Mouse (Mus musculus): ENCODE results near the gene 4930412O13Rik. TPM values are rescaled to one million over a fixed set of nuclear protein-coding genes. Genes with fewer than 3 reads are reported as not detected.

The 4930412O13Rik gene
- total and polyA plus RNA-seq, 3 experiments: 0.28 TPM; not detected in 2

DNA sequence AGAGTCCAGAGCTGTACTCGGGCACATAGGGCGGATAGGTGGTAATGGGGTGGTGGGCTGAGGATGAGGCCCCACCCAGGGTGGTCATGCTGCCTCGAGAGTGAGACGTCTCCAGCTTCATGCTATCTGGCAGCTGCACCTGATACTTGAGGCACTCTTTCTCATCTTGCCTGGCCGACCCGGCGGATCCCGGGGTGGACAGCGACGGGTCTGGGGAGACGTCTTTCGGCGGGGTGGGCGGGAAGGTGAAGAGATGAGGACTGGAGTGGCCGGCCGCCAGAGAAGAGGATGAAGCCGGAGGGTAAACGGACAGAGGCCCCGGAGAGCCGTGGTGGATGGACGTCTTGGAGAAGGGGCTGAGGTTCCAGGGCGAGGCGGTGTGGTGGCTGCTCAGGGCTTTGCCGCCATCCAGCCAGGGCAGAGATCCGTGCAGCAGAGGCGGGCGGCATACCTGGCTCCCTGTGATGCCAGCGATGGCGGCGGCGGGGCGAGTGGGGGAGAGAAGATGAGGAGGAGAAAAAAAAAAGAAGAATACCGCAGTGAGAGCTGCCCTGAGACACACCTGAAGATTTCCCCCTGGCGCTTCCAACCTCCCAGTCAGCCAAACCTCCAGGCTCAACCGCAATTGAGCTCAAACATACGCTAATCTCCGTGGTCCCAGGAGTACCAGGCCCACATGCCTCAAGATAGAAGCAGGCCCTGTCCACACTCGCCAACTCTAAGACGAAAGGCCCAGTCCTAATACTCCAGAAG is 6.4 kb upstream of the 4930412O13Rik start:
- TF ChIP-seq GABPA (IDR thresholded peaks at IDR 0.05; ENCODE audit: low read depth, low read length): no peak
- TF ChIP-seq MEF2A (IDR thresholded peaks at IDR 0.05; ENCODE audit: extremely low read depth, insufficient replicate concordance, low read depth, low read length, poor library complexity, severe bottlenecking): no peak
- TF ChIP-seq TCF12 (IDR thresholded peaks at IDR 0.05; ENCODE audit: low read depth, low read length): no peak
- TF ChIP-seq CHD1 (IDR thresholded peaks at IDR 0.05; ENCODE audit: low read depth, low read length): no peak
- Histone ChIP-seq H3K4me3 (ENCODE audit: control insufficient read depth in 1 of 2, insufficient read depth in 1 of 2, low read depth in 2 of 2, low read length in 2 of 2) (no peak overlapping the region), H3K27me3 (ENCODE audit: control insufficient read depth in 1 of 2, insufficient read depth in 2 of 2, low read length in 2 of 2) (no peaks in the 10 kb centered on the region), H3K36me3 (ENCODE audit: control insufficient read depth in 1 of 2, insufficient read depth in 2 of 2, low read length in 2 of 2) (no peaks in the 10 kb centered on the region), H3K9ac (ENCODE audit: control insufficient read depth, low read depth, low read length, poor library complexity, severe bottlenecking) (no peak overlapping the region), H3K9me3 (replicated peaks; ENCODE audit: insufficient read depth, low read length) (no peaks in the 10 kb centered on the region), H3K27ac (ENCODE audit: control insufficient read depth, low read depth, low read length) (no peak overlapping the region), H3K79me2 (ENCODE audit: control insufficient read depth, insufficient read depth, low read length, poor library complexity) (no peaks in the 10 kb centered on the region; the same call in 1 of the 2 replicates), H3K4me1 (ENCODE audit: control insufficient read depth in 1 of 2, insufficient read depth in 2 of 2, low read length in 2 of 2) (no peaks in the 10 kb centered on the region; a peak in 1 of 4 replicates)
- no peak for DNase-seq (ENCODE audit: low read depth, low spot score)

DNA sequence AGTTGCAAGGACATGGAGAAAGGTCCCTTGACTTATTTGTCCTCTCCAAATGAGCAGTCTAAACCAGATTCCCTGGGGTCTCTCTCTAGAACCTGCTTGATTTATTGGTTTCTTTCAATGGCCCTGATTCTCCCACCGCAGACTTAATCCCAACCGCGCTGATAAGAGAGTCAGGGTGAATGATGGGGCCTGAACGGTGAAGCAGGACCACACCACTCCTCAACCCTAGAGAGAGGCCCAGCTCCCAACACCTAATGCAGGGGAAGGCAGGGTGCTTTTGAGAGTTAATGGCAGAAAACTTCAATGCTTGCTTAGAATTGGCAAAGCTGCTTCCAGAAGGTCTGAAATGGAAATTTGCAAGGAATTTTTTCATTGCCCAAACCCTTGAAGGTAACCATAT is 5.8 kb upstream of the 4930412O13Rik start:
- Histone ChIP-seq H3K9me3 (replicated peaks; ENCODE audit: insufficient read depth, low read length) (no peaks in the 10 kb centered on the region), H3K27me3 (ENCODE audit: control insufficient read depth in 1 of 2, insufficient read depth in 2 of 2, low read length in 2 of 2) (no peaks in the 10 kb centered on the region), H3K36me3 (ENCODE audit: control insufficient read depth in 1 of 2, insufficient read depth in 2 of 2, low read length in 2 of 2) (no peaks in the 10 kb centered on the region), H3K4me3 (ENCODE audit: control insufficient read depth in 1 of 2, insufficient read depth in 1 of 2, low read depth in 2 of 2, low read length in 2 of 2) (no peak overlapping the region), H3K79me2 (ENCODE audit: control insufficient read depth, insufficient read depth, low read length, poor library complexity) (no peaks in the 10 kb centered on the region; the same call in 1 of the 2 replicates), H3K27ac (ENCODE audit: control insufficient read depth, low read depth, low read length) (no peak overlapping the region), H3K4me1 (ENCODE audit: control insufficient read depth in 1 of 2, insufficient read depth in 2 of 2, low read length in 2 of 2) (no peaks in the 10 kb centered on the region; a peak in 1 of 4 replicates), H3K9ac (ENCODE audit: control insufficient read depth, low read depth, low read length, poor library complexity, severe bottlenecking) (no peak overlapping the region)
- no peak for DNase-seq (ENCODE audit: low read depth, low spot score)
- TF ChIP-seq TAL1 (IDR thresholded peaks at IDR 0.05; ENCODE audit: low read length) (no peak), BHLHE40 (IDR thresholded peaks at IDR 0.05; ENCODE audit: borderline replicate concordance, low read depth, low read length) (no peak)

DNA sequence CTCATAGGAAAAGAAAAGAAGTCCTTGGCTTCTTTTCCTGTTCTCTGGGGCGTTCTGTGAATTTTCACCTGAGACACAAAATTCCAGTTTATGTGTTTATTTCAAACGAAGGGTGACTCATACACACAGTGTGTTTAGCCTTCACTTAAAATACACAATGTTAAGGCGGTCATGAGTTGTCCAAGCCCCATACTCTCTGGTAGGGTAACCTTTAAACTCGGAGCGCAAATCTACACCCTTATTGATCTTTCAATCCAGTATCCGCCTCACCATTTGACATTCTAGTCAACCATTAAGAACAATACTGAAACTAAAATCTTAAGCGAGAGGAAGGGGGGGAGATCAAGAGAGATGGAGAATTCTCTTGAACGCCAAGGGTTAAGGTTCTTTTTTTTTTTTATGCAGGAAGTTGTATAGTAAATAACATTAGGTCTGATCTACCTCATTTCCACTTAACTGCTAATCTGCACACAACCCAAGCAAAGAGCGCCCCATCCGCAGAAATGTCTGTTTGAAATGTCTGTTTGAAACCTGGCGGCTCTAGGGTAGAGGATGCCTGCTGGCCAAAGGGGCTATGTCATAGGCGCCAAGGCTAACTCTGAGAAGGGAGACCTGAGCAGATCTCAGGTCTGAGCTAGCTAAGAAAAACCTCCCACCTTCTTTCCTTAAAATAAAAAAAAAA is 5.2 kb upstream of the 4930412O13Rik start:
- no peak for DNase-seq (ENCODE audit: low read depth, low spot score)

More for the DNA sequence above, 5.2 kb upstream of the 4930412O13Rik start:
- no peaks in the 10 kb centered on the region for H3K9me3 ChIP-seq (replicated peaks; ENCODE audit: insufficient read depth, low read length)
- no peaks in the 10 kb centered on the region for H3K27me3 ChIP-seq (ENCODE audit: control insufficient read depth in 1 of 2, insufficient read depth in 2 of 2, low read length in 2 of 2)
- H3K27ac ChIP-seq (ENCODE audit: control insufficient read depth, low read depth, low read length): no peak overlapping the region
- no peak overlapping the region for H3K9ac ChIP-seq (ENCODE audit: control insufficient read depth, low read depth, low read length, poor library complexity, severe bottlenecking)
- H3K36me3 ChIP-seq (ENCODE audit: control insufficient read depth in 1 of 2, insufficient read depth in 2 of 2, low read length in 2 of 2): no peaks in the 10 kb centered on the region
- H3K4me3 ChIP-seq (ENCODE audit: control insufficient read depth in 1 of 2, insufficient read depth in 1 of 2, low read depth in 2 of 2, low read length in 2 of 2): no peak overlapping the region
- H3K4me1 ChIP-seq (ENCODE audit: control insufficient read depth in 1 of 2, insufficient read depth in 2 of 2, low read length in 2 of 2): no peaks in the 10 kb centered on the region; a peak in 1 of 4 replicates
- no peaks in the 10 kb centered on the region; the same call in 1 of the 2 replicates for H3K79me2 ChIP-seq (ENCODE audit: control insufficient read depth, insufficient read depth, low read length, poor library complexity)
- TF ChIP-seq RAD21 (IDR thresholded peaks at IDR 0.05; ENCODE audit: low read depth, low read length) (no peak), MYB (IDR thresholded peaks at IDR 0.05; ENCODE audit: low read depth, low read length) (no peak), TCF12 (IDR thresholded peaks at IDR 0.05; ENCODE audit: low read depth, low read length) (no peak)

Measured in MEL (cell line).